Mouse (Mus musculus): ENCODE results near the gene Esp38.
"Not testable (repeated sequence)": the region's sequence is repeated elsewhere in the genome, so short reads cannot be mapped to it uniquely, and the experiment has no call there.

Gene Esp38

DNA sequence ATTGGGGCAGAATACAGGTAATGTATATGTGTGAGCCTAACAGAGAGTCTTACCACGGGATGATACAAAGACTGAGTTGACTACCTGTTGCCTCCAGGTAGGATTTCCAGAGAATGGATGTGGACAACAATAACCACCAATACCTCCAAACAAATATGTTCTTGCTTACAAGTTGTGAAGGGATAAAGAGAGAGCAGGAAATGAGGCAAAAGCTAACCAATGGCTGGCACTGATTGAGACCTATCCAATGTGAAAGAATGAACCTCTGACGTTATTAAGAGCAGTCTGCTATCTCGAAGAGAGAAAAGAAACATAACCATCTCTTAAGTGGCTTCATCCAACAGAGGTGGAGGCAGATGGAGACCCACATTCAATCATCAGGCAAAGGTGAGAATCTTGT, at the start of gene Esp38:
Gene Esp38, plus strand, starts transcription at position 301 of the 400 bp plus-strand sequence.
- no peak for DNase-seq (ENCODE audit: low read depth, low spot score)

DNA sequence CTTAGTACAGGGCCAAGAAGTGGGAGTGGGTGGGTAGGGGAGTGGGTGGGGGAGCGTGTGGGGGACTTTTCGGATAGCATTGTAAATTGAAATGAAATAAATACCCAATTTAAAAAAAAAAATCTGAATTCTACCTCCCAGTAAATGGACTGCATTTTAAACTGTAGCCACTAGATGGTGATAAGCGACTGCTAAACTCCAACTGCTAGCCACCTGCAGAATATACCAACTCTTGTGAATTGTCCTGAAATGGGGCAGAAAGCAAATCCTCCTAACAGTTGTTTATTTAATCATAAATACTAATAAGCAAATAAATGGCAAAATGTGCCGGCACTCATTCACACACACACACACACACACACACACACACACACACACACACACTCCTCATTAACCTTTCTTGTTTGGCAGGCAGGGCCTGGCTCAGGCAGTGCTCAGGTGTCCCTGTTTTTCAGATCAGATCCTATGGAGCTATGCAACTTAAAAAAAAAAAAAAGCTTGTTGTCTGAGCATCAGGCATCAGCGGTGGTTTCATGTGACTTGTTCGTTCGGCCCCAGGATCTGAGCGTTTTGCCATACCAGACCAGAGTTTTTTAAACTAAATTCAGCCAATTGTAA, 47.3 kb upstream of the Esp38 start:
- not testable (repeated sequence) for DNase-seq (ENCODE audit: low read depth, low spot score)
